Mouse (Mus musculus): Measurements from ENCODE around the gene Tas1r2. TPM values are rescaled to one million over a fixed set of nuclear protein-coding genes. Genes with fewer than 3 reads are reported as not detected.

The Tas1r2 gene
- polyA plus RNA-seq (2015; fragmentation: Nextera tagmentation; extraction: Ambion mirVana), result not detected in 2 replicates

- Histone ChIP-seq H3K4me3 (no peak within 1 kb of the TSS), H3K36me3 (peaks cover 8% of the 10 kb centered on the region), H3K4me1 (replicated peaks) (peaks cover 13% of the 10 kb centered on the region; the same call in 1 of the 2 replicates), H3K9me3 (no peaks in the 10 kb centered on the region), H3K27me3 (no peaks in the 10 kb centered on the region; the same call in 1 of the 2 replicates), H3K27ac (no peak within 1 kb of the TSS), H3K9ac (no peak within 1 kb of the TSS), H3K4me2 (no peak within 1 kb of the TSS)
- no peak for ATAC-seq (ENCODE audit: low FRiP score)
- 90% methylated on average over 8 of the region's 8 CpGs for WGBS
Measured at GRCm38 (mm10) chr4:139653238-139653637, at the start of gene Tas1r2. Tas1r2 (plus strand) TSS chr4:139653538.

GRCm38 (mm10) chr4:139605216-139605615 is 48.1 kb upstream of the Tas1r2 start:
- H3K36me3 ChIP-seq, result peaks cover 44% of the 10 kb centered on the region
- peaks cover 25% of the 10 kb centered on the region for H3K4me1 ChIP-seq (replicated peaks)
- no peaks in the 10 kb centered on the region for H3K9me3 ChIP-seq
- no peak overlapping the region for H3K4me2 ChIP-seq
- ATAC-seq (ENCODE audit: low FRiP score), result no peak
- no peak overlapping the region for H3K4me3 ChIP-seq
- no peak overlapping the region for H3K27ac ChIP-seq
- 86% methylated on average over 11 of the region's 11 CpGs for WGBS
- H3K27me3 ChIP-seq, result no peaks in the 10 kb centered on the region
- H3K9ac ChIP-seq, result no peak overlapping the region

- Histone ChIP-seq H3K4me2 (no peak overlapping the region), H3K9me3 (no peaks in the 10 kb centered on the region), H3K9ac (no peak overlapping the region), H3K27ac (no peak overlapping the region), H3K4me1 (replicated peaks) (peaks cover 17% of the 10 kb centered on the region), H3K27me3 (no peaks in the 10 kb centered on the region), H3K4me3 (no peak overlapping the region), H3K36me3 (peaks cover 44% of the 10 kb centered on the region)
- ATAC-seq (ENCODE audit: low FRiP score), result no peak
- 89% methylated on average over 5 of the region's 5 CpGs for WGBS
Measured at GRCm38 (mm10) chr4:139606732-139607131, 46.6 kb upstream of the Tas1r2 start.

GRCm38 (mm10) chr4:139608975-139609374 is 44.4 kb upstream of the Tas1r2 start:
- H3K9me3 ChIP-seq, result 0 out of 2 replicates have a peak, but pooled peaks cover 4% of the 10 kb centered on the region
- 74% methylated on average over 4 of the region's 4 CpGs for WGBS
- no peak overlapping the region for H3K4me3 ChIP-seq
- H3K36me3 ChIP-seq, result peaks cover 55% of the 10 kb centered on the region
- no peak overlapping the region for H3K27ac ChIP-seq
- no peaks in the 10 kb centered on the region for H3K27me3 ChIP-seq
- ATAC-seq (ENCODE audit: low FRiP score), result no peak
- H3K9ac ChIP-seq, result no peak overlapping the region
- no peak overlapping the region for H3K4me2 ChIP-seq
- H3K4me1 ChIP-seq (replicated peaks), result peaks cover 4% of the 10 kb centered on the region

- Histone ChIP-seq H3K36me3 (peaks cover 56% of the 10 kb centered on the region), H3K4me2 (no peak overlapping the region), H3K4me1 (replicated peaks) (peaks cover 16% of the 10 kb centered on the region), H3K27me3 (no peaks in the 10 kb centered on the region), H3K4me3 (no peak overlapping the region), H3K27ac (peak overlapping the region; percentile 48; the same call in 1 of the 2 replicates), H3K9me3 (0 out of 2 replicates have a peak, but pooled peaks cover 4% of the 10 kb centered on the region), H3K9ac (no peak overlapping the region)
- ATAC-seq (ENCODE audit: low FRiP score), result no peak
- 48% methylated on average over 6 of the region's 6 CpGs for WGBS
Measured at GRCm38 (mm10) chr4:139610954-139611353, 42.4 kb upstream of the Tas1r2 start.

- peaks cover 54% of the 10 kb centered on the region for H3K36me3 ChIP-seq
Measured at GRCm38 (mm10) chr4:139611542-139611953, 41.8 kb upstream of the Tas1r2 start.

GRCm38 (mm10) chr4:139614524-139615260 is 38.6 kb upstream of the Tas1r2 start:
- peaks cover 31% of the 10 kb centered on the region for H3K36me3 ChIP-seq
- H3K27ac ChIP-seq, result no peak overlapping the region
- H3K4me1 ChIP-seq (replicated peaks), result peaks cover 34% of the 10 kb centered on the region
- no peak overlapping the region for H3K4me3 ChIP-seq
- H3K9ac ChIP-seq, result no peak overlapping the region
- no peak for ATAC-seq (ENCODE audit: low FRiP score)
- H3K9me3 ChIP-seq, result 0 out of 2 replicates have a peak, but pooled peaks cover 4% of the 10 kb centered on the region
- no peak overlapping the region for H3K4me2 ChIP-seq
- H3K27me3 ChIP-seq, result no peaks in the 10 kb centered on the region
- WGBS, result 88% methylated on average over 21 of the region's 21 CpGs

More at GRCm38 (mm10) chr4:139611542-139611953, 41.8 kb upstream of the Tas1r2 start:
- H3K27ac ChIP-seq, result peak overlapping the region; percentile 60; the same call in 1 of the 2 replicates
- ATAC-seq (ENCODE audit: low FRiP score), result peak; percentile 62; the same call in 1 of the 2 replicates
- H3K27me3 ChIP-seq, result no peaks in the 10 kb centered on the region
- WGBS, result 6% methylated on average over 10 of the region's 10 CpGs
- H3K4me2 ChIP-seq, result peak overlapping the region; percentile 44
- no peak overlapping the region for H3K4me3 ChIP-seq
- 0 out of 2 replicates have a peak overlapping the region, but pooled peaks have one; percentile 46 for H3K9ac ChIP-seq
- peaks cover 22% of the 10 kb centered on the region for H3K4me1 ChIP-seq (replicated peaks)
- 0 out of 2 replicates have a peak, but pooled peaks cover 4% of the 10 kb centered on the region for H3K9me3 ChIP-seq

GRCm38 (mm10) chr4:139616276-139617000 is 36.9 kb upstream of the Tas1r2 start:
- Histone ChIP-seq H3K4me3 (peak overlapping the region; percentile 42), H3K27me3 (no peaks in the 10 kb centered on the region), H3K9me3 (0 out of 2 replicates have a peak, but pooled peaks cover 4% of the 10 kb centered on the region), H3K4me1 (replicated peaks) (peaks cover 29% of the 10 kb centered on the region), H3K9ac (peak overlapping the region; percentile 68), H3K36me3 (peaks cover 29% of the 10 kb centered on the region), H3K4me2 (peak overlapping the region; percentile 60), H3K27ac (peak overlapping the region; percentile 62)
- 11% methylated on average over 24 of the region's 24 CpGs for whole genome bisulfite sequencing
- ATAC-seq (ENCODE audit: low FRiP score), result peak; percentile 67

- Histone ChIP-seq H3K4me3 (peak overlapping the region; percentile 42), H3K9ac (0 out of 2 replicates have a peak overlapping the region, but pooled peaks have one; percentile 43), H3K4me2 (peak overlapping the region; percentile 60), H3K36me3 (peaks cover 29% of the 10 kb centered on the region), H3K4me1 (replicated peaks) (peaks cover 33% of the 10 kb centered on the region), H3K27ac (peak overlapping the region; percentile 62), H3K27me3 (no peaks in the 10 kb centered on the region), H3K9me3 (0 out of 2 replicates have a peak, but pooled peaks cover 4% of the 10 kb centered on the region)
- no peak for ATAC-seq (ENCODE audit: low FRiP score)
- WGBS, result 45% methylated on average over 3 of the region's 3 CpGs
Measured at GRCm38 (mm10) chr4:139617001-139617364, 36.4 kb upstream of the Tas1r2 start.

- H3K27me3 ChIP-seq, result no peaks in the 10 kb centered on the region
- no peak overlapping the region for H3K4me2 ChIP-seq
- ATAC-seq (ENCODE audit: low FRiP score), result no peak
- no peaks in the 10 kb centered on the region for H3K9me3 ChIP-seq
- no peak overlapping the region for H3K4me3 ChIP-seq
- H3K27ac ChIP-seq, result no peak overlapping the region
- 79% methylated on average over 6 of the region's 6 CpGs for WGBS
- H3K9ac ChIP-seq, result no peak overlapping the region
- H3K4me1 ChIP-seq (replicated peaks), result peaks cover 45% of the 10 kb centered on the region
- H3K36me3 ChIP-seq, result peaks cover 11% of the 10 kb centered on the region
Measured at GRCm38 (mm10) chr4:139619765-139620164, 33.6 kb upstream of the Tas1r2 start.

GRCm38 (mm10) chr4:139622373-139623282 is 30.7 kb upstream of the Tas1r2 start, which contains the start of gene Aldh4a1:
Aldh4a1 (plus strand) TSS chr4:139622866.
- H3K4me2 ChIP-seq, result peak within 1 kb of the TSS; percentile 87
- peak within 1 kb of the TSS; percentile 87 for H3K9ac ChIP-seq
- H3K9me3 ChIP-seq, result no peaks in the 10 kb centered on the region
- H3K36me3 ChIP-seq, result no peaks in the 10 kb centered on the region
- H3K4me3 ChIP-seq, result peak within 1 kb of the TSS; percentile 86
- no peaks in the 10 kb centered on the region for H3K27me3 ChIP-seq
- peaks cover 28% of the 10 kb centered on the region for H3K4me1 ChIP-seq (replicated peaks)
- ATAC-seq (ENCODE audit: low FRiP score), result peak; percentile 100
- H3K27ac ChIP-seq, result peak within 1 kb of the TSS; percentile 93
- WGBS, result under 1% methylated on average over 32 of the region's 38 CpGs
